Mouse (Mus musculus) urinary bladder, adult 18-20 months (tissue): Measurements from ENCODE around the gene Terb1.

Source experiments
- DNase-seq, 2 experiments: peaks; one replicate each; pipeline ENCODE4 v3.0.0; 2022; ENCODE audit warnings: low spot score in 2 of 2, mixed read lengths in 2 of 2

Gene Terb1

GRCm38 (mm10) chr8:104448796-104449195 is 60.9 kb downstream of the Terb1 start:
- no peak for DNase-seq

DNA sequence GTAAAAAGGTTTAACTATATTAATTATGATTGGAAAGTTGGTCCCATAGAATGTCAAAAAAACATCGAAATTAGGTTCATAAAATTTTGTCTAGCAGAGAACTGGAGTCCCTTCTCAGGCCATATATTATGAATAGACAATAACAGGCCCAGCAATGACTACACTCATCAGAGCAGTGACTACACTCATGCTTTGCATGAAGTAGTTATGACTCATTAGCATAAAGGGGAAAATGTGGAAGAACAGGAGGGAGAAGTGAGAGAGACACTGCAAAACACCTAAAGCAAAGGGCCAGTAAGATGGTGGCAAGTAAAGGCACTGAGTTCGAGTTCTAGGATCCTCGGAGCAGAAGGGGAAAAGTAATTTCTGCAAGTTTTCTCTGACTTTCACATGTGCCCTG is 63.7 kb downstream of the Terb1 start:
- DNase-seq: no peak

DNA sequence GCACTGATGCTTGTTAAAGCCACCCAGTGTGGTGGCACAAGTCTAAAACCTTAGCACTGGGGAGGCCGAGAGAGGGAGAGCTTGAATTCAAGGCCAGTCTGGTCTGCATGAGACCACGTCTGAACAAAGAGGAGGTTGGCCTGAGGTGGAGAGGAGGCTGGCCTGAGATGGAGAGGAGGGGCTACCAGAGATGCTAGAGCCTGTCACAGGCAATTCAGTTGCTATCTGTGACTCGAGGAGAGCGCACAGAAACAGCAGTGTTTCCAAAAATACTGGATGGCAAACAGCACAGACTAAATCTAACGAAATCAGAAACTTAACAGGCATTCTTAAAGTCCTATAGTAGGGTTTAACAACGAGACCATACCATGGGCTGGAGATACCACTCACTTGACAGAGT is 64.5 kb downstream of the Terb1 start:
- DNase-seq: no peak

GRCm38 (mm10) chr8:104443125-104443679 is 66.5 kb downstream of the Terb1 start:
- DNase-seq: no peak

DNA sequence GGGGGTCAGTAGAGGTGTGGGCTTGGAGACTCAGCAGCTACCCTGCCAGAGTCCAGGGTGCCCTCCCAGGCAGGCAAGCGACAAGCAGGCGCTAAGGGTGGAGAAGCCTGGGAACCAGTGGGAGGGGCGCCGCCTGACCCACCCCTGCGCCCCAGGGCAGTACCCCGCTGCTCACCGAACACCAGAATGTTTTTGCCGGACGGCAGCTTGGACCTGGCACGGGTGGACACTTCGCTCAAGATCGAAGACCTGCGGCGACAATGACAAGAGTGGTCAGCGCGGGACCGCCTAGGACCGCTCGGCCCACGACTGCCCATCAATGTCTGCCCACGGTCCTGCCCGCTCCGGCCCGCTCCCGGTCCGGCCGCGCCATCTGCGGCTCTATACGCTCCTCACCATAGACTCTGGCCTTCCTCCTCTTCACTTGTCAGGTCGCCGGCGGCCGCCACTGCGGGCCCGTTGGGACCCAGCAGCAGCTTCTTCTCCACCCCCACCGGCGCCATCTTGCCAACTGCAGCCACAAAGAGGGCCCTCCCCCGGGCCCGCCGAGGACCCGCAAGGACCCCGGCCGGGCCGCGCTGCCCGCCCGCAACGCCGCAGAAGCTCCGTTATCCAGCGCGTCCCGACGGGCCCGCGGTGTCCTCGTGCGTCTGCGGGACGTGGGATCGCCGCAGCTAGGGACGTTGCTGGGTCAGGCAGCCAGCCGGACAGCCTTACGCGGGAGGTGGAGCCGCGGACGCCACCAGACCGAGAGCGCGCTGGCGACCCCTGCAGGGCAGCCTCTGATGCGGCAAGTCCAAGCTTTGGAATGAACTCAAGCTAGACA is 67.2 kb downstream of the Terb1 start, which contains the start of gene Dync1li2:
TSS of gene Dync1li2 (minus strand) at position 749 of the 826 bp plus-strand sequence.
- DNase-seq: peak; percentile 85 to 96

DNA sequence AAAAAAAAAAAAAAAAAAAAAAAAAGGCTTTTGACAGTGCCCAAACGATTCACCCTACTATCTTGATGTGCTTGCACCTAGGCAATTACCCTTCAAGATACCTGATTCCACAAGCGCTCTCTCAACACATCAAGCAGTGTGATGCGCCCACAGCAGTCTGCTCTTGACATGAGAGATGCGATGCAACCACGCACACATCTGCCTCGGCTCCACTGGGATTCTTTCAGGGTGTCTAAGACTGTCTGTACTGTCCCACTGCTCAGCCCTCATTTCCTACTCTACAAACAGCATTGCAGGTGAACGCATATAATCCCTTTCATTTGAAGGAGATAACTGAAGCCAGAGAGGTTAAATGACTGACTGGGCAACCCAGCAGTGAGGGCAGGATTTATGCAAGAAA is 68.1 kb downstream of the Terb1 start:
- no peak for DNase-seq

- DNase-seq: no peak
These were observed 70.2 kb downstream of the Terb1 start for GRCm38 (mm10) chr8:104439461-104439860.

DNA sequence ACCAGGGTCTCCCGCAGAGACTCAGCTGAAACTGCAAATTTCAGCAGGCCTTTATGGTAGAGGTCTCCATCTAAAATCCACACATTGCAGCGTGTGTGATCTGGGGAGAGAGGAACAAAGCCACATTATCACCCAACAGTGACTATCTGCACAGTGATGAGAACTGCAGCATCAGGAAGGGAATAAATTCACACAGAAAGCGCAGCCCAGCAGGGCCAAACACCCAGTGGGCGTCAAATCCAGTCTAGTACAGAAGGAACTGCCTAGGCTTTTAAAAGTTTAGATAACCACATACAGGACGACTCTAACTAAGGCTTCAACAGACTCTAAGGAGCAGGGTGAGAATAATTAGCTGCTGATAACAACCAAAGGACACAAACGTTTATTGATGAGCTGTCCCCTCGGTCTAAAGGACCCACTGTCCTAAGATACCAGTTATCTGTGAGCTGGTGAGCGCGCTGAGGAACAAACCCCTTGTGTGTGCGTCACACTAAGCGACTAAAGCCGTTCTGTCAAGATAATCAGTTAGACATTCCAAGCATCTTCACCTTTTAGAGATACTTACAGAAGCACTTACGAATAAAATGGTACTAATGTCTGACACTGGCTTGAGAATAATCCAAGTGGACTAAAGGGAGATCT is 72.1 kb downstream of the Terb1 start:
- DNase-seq: no peak

- no peak for DNase-seq
These were observed 73.1 kb downstream of the Terb1 start for GRCm38 (mm10) chr8:104436591-104436990.

GRCm38 (mm10) chr8:104436038-104436437 is 73.7 kb downstream of the Terb1 start:
- peak; percentile 94 to 95 for DNase-seq

GRCm38 (mm10) chr8:104434826-104435354 is 74.8 kb downstream of the Terb1 start:
- no peak for DNase-seq

- DNase-seq: no peak
These were observed 75.4 kb downstream of the Terb1 start for GRCm38 (mm10) chr8:104434275-104434674.

- DNase-seq: no peak
These were observed 76.4 kb downstream of the Terb1 start for GRCm38 (mm10) chr8:104433191-104433842.

- DNase-seq: no peak
These were observed 77.1 kb downstream of the Terb1 start for GRCm38 (mm10) chr8:104432656-104433055.

DNA sequence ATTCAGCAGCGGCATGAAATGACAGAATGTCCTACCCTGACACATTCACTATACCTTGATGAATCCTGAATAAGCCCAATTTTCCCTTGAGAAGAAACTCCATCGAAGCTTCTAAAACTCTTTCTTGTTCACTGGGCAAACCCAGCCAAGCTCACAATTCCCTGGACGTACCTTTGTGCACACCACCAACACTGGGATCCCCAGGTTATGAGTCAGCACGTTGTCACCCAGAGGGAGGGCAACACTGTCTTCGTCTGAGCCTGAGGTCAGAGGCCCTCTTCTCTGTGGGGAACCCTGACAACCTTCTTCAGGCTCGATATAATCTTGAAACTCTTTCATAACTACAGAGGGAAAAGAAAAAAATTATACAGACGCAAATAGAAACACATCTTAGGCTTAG is 79.5 kb downstream of the Terb1 start:
- DNase-seq: no peak

DNA sequence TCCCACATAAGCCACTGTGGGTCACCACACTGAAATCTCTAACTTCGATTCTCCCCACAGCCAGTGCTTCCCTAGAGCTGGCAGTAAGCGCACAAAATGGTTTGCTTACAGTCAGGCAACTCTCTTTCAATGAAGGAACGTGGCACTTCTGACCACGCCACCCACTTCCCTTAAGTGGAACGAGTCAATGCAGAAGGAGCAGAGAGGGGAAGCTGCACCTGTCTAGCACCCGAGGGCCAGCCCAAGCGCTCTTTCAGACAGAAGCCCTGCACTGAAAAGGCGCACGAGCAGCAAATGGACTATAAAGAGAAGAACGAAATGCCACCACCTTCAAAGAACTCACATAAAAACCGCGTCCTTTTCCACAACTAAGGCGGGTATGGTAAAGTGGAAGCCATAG is 82.0 kb downstream of the Terb1 start:
- DNase-seq: no peak

- DNase-seq: no peak
These were observed 87.4 kb downstream of the Terb1 start for GRCm38 (mm10) chr8:104422313-104422712.

DNA sequence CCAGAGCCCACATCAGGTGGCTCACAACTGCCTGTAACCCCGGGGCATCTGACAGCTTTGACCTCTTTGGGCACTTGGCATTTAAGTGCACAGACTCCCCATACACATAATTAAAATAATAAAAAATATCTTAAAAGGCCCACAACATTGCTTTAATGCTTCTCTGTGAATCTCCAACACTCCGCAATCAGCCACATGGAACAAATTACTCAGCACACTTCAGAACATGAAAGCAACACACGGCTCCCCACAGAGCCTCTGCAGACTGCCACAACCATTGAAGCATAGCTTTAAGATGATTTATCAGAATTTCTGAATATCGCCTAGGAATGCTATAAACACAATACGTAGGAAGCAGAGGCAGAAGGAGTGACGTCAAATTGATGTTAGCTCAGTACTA is 93.7 kb downstream of the Terb1 start:
- DNase-seq: no peak

DNA sequence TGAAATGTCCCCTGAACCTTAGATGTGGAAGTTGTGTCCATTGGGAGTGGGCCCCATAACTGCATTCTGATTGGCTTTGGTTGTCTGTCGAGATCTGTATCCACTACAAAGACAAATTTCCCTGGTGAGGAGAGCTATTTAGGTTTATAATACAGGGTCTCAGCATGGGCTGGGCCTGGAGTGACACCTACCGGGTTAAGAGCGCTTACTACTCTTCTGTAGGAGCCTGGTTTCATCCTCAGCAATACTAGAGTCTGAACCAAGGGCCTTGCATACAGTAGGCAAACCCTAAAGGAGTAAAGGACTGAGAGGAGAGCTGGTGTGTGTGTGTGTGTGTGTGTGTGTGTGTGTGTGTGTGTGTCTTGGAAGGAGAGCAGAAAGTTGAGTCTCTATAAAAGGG is 95.5 kb downstream of the Terb1 start:
- DNase-seq: no peak

DNA sequence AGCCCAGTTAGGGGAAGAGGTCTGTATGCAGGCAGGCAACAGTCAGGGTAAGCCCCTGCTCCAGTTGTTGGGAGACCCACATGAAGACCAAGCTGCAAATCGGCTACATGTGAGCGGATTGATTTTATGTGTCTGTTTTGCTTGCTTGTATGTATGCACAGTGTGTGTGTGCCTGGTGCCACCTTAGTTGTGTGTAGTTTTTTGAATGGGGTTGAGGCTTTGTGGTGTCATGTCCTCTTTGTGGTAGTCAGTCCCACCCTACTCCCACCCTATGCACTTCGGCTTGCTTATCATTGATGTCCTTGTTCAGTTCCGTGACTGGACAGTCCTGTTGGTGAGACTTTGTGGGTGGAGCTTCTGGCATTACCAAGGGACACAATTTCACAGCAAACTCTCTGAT is 95.9 kb downstream of the Terb1 start:
- DNase-seq: no peak

DNA sequence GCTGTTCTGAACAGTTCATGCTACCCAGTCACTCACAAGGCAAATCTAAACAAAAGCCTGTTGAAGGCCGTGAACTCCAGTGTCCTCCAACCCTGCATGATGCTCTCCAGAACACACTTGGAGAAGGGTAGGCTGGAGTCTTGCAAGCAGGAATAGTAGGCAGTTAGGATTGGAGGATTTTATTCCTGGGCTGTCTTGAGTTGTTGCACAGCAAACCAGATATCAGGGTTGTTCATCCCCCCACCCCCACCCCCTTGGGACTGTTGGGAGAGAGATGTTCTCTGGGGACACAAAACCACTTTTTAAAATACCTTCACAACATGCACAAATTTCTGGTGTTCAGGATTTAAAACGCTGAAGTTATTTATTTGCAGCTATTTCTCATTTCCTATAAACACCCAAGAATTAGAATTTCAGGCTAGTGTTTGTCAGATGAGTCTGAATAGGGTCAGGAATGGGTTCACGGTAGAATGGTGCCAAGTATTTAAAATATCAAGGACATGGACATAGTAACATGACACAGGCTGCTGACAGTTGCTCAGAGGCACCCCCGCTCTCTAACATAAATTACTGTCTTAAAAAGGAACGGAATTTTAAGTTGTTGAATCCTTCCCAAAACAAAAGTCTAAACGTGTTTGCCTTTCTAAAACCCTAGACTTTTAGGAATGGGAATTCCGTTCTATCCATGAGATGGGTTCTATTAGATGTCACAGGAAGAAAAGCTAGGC is 96.7 kb downstream of the Terb1 start:
- DNase-seq: no peak
